Mouse (Mus musculus): ENCODE data around the gene Lyrm9.

DNA sequence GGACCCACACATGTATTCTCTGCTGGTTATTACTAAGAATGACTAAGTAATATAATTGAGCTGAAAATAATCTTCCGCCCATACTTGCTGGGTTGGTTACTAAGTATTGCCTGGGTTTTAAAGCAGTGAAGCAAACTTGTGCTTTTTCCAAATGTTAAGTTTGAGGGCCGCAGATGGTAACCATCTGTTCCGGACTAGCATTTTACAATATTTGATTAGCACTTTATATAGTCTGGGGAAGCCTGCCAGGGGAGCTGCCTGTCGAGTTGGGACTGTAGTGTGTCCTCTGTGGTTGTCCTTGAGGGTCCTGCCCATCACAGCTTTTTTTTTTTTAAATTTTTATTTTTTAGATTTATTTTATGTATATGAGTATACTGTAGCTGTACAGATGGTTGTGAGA is 5.3 kb downstream of the Lyrm9 start:
- TF ChIP-seq CTCF (IDR thresholded peaks at IDR 0.05; ENCODE audit: control insufficient read depth, insufficient read depth, insufficient replicate concordance, low read depth, low read length) (no peak), POLR2A (IDR thresholded peaks at IDR 0.05; ENCODE audit: control insufficient read depth, low read depth, low read length) (no peak)

Data from testis, adult 2 months (tissue).